Mouse (Mus musculus) small intestine, adult 2 months (tissue): ENCODE measurements around the gene Usp24. TPM values are rescaled to one million over a fixed set of nuclear protein-coding genes. Genes with fewer than 3 reads are reported as not detected.

Source experiments
- H3K27ac ChIP-seq: fragments of 200-500 bp; 2 replicates; pipeline ENCODE4 v1.5.1; 2012; ENCODE audit warnings: low read depth, low read length, control low read depth, inconsistent platforms; ENCODE audit not compliant: insufficient read depth
- H3K27me3 ChIP-seq: fragments of 200-500 bp; 2 replicates; pipeline ENCODE4 v1.6.1; 2012; ENCODE audit warnings: mild to moderate bottlenecking, moderate library complexity, low read length, inconsistent platforms; ENCODE audit not compliant: control insufficient read depth, insufficient read depth
- H3K36me3 ChIP-seq: fragments of 200-500 bp; 2 replicates; pipeline ENCODE4 v1.6.1; 2012; ENCODE audit warnings: mild to moderate bottlenecking, low read length, control low read depth, inconsistent platforms; ENCODE audit not compliant: control insufficient read depth, insufficient read depth
- H3K4me1 ChIP-seq: fragments of 200-500 bp; 2 replicates; pipeline ENCODE4 v1.6.1; 2012; ENCODE audit warnings: low read length, inconsistent platforms, mixed read lengths; ENCODE audit not compliant: control insufficient read depth, insufficient read depth, insufficient read length
- H3K4me3 ChIP-seq: fragments of 200-500 bp; 2 replicates; pipeline ENCODE4 v1.5.1; 2012; ENCODE audit warnings: low read depth, mild to moderate bottlenecking, control low read depth, inconsistent platforms, low read length, moderate library complexity
- CTCF ChIP-seq: fragments of 200-500 bp; IDR thresholded peaks from 2 replicates; pipeline ENCODE4 v1.5.1; 2012; ENCODE audit warnings: low read depth, mild to moderate bottlenecking, control low read depth, inconsistent platforms, low read length, moderate library complexity, mixed read lengths; ENCODE audit not compliant: insufficient replicate concordance, insufficient read length; ENCODE audit errors: extremely low read depth
- POLR2A ChIP-seq: fragments of 200-500 bp; IDR thresholded peaks from 2 replicates; pipeline ENCODE4 v1.6.1; 2012; ENCODE audit warnings: low read depth, mild to moderate bottlenecking, control low read depth, inconsistent platforms, low read length, moderate library complexity
- WGBS: fragments of 180-500 bp; shearing (Covaris S2); methylation state at CpG from one replicate; pipeline ENCODE4 v1.1.7; 2018; 5-methylcytosine and 5-hydroxymethylcytosine counted together
- polyA plus RNA-seq: library from polyadenylated mRNA; depleted of rRNA; stranded (reverse); fragments of >200 nt; gene quantifications from 2 replicates; pipeline ENCODE4 v1.2.3, GENCODE M21; 2012

Gene Usp24
- polyA plus RNA-seq, 1 experiment = 5.8 TPM

DNA sequence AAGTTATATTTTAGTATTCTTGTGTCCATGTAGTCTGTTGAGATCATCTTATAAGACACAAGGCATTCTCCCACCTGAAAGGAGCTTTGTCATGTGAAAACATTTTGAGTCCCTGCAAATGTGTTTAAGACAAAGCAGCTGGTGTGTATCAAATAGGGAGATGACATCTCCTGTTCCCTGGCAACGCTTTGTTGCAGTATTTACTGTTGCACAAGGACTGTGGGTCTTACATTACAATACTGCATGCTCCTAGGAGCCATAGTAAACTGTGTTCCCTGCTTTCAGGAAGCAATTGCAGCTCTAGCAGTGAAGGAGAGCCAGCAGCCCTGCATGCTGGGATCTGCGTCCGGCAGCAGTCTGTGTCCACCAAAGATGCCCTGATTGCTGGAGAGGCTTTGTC lies 73.9 kb downstream of the Usp24 start:
- Histone ChIP-seq H3K4me3 (no peak overlapping the region), H3K4me1 (no peaks in the 10 kb centered on the region), H3K27ac (no peak overlapping the region), H3K27me3 (no peaks in the 10 kb centered on the region), H3K36me3 (peaks cover 63% of the 10 kb centered on the region)
- TF ChIP-seq CTCF (no peak), POLR2A (no peak)
- 83% methylated on average over 3 of the region's 3 CpGs for WGBS

DNA sequence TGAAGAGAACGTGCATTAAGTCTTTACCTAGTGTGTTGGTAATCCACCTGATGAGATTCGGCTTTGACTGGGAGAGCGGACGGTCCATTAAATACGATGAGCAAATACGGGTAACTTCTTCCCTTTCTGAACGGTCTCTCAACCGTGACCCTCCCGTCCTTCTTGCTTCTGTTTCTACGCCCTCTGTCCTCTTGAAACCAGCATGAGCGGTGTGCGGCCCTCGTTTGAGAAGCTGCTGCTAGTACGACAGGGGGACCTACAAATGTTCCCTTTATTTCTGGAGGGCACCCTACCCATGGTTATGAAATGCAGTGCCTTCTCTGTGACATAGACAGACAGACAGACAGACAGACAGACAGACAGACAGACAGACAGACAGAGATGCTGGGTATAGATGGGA lies 93.6 kb downstream of the Usp24 start:
- Histone ChIP-seq H3K36me3 (peaks cover 64% of the 10 kb centered on the region), H3K4me3 (no peak overlapping the region), H3K27me3 (no peaks in the 10 kb centered on the region), H3K4me1 (no peaks in the 10 kb centered on the region), H3K27ac (no peak overlapping the region)
- WGBS = 95% methylated on average over 14 of the region's 14 CpGs
- TF ChIP-seq CTCF (no peak), POLR2A (no peak)

DNA sequence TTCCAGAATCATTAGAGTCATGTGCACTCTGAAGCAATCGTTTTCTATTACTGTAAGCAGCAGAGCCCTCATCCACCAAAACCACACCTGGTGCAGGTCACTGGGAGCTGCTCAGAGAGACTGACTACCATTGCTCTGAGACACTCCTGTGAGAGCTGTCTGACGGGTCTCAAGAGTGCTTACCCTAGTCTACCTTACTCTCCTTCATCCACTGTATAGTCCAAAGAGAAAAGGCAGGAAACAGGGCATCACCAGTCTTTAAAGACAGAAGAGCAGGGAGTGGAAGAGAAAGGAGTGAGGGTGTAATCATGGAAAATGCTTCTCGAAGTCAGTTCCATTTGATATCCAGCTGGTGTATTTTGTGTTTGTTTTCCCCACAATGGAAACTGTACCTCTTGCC lies 103.2 kb downstream of the Usp24 start:
- no peak overlapping the region for H3K27ac ChIP-seq
- no peak for TF ChIP-seq POLR2A
- TF ChIP-seq CTCF = no peak
- H3K36me3 ChIP-seq = peaks cover 41% of the 10 kb centered on the region
- WGBS = 80% methylated on average over 3 of the region's 3 CpGs
- no peak overlapping the region for H3K4me3 ChIP-seq
- H3K4me1 ChIP-seq = no peaks in the 10 kb centered on the region
- H3K27me3 ChIP-seq = no peaks in the 10 kb centered on the region

DNA sequence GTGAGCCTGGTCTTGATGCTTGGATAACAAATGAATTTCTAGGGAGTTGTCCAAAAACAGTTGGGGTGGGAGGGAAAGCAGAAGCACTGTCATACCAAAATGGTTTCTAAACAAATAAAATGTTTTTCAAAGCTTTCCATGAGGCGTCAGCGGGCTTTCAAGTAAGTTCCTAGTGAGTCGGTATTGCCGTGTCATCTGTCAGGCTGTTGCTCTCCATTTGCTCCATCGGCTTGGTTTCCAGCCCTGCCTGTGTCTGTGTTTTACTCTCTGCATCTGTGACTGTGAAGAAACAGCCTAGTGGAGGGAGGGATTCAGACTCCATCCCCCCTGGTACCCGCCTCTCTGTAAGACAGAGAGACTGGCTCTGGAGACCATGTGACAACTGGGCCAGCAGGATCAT lies 103.8 kb downstream of the Usp24 start:
- no peaks in the 10 kb centered on the region for H3K27me3 ChIP-seq
- H3K4me1 ChIP-seq = no peaks in the 10 kb centered on the region
- no peak overlapping the region for H3K4me3 ChIP-seq
- H3K36me3 ChIP-seq = peaks cover 44% of the 10 kb centered on the region
- no peak overlapping the region for H3K27ac ChIP-seq
- 90% methylated on average over 6 of the region's 6 CpGs for WGBS
- TF ChIP-seq CTCF (no peak), POLR2A (no peak)

GRCm38 (mm10) chr4:106422597-106422996 lies 106.6 kb downstream of the Usp24 start:
- Histone ChIP-seq H3K27ac (no peak overlapping the region), H3K27me3 (no peaks in the 10 kb centered on the region), H3K36me3 (peaks cover 45% of the 10 kb centered on the region), H3K4me1 (no peaks in the 10 kb centered on the region), H3K4me3 (no peak overlapping the region)
- 95% methylated on average over 3 of the region's 3 CpGs for WGBS
- TF ChIP-seq POLR2A (no peak), CTCF (no peak)

GRCm38 (mm10) chr4:106424560-106424959 lies 108.5 kb downstream of the Usp24 start:
- TF ChIP-seq POLR2A (no peak), CTCF (no peak)
- peaks cover 47% of the 10 kb centered on the region for H3K36me3 ChIP-seq
- 71% methylated on average over 1 of the region's 1 CpGs for WGBS

DNA sequence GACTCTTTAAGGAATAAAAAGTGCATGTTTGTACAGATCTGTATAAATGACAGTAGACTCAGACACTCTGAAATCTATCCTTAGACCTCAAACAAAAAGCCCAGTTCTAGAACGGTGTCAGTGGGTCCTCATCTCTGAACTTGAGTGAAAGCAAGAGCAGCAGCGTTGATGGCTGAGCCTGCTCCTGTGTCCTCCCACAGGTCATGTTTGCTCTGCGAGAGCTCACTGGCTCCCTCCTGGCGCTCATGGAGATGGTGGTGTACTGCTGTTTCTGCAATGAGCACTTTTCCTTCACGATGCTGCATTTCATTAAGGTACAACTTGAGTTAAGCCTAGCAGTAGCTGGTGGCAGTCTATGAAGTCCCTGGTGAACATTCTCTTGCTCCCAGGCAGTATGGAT lies 110.3 kb downstream of the Usp24 start:
- Histone ChIP-seq H3K27me3 (no peaks in the 10 kb centered on the region), H3K27ac (no peak overlapping the region), H3K4me1 (no peaks in the 10 kb centered on the region), H3K36me3 (peaks cover 46% of the 10 kb centered on the region), H3K4me3 (no peak overlapping the region)
- no peak for TF ChIP-seq POLR2A
- no peak for TF ChIP-seq CTCF
- WGBS = 78% methylated on average over 5 of the region's 5 CpGs

More at GRCm38 (mm10) chr4:106424560-106424959, 108.5 kb downstream of the Usp24 start:
- Histone ChIP-seq H3K4me1 (no peaks in the 10 kb centered on the region), H3K4me3 (no peak overlapping the region), H3K27ac (no peak overlapping the region), H3K27me3 (no peaks in the 10 kb centered on the region)

DNA sequence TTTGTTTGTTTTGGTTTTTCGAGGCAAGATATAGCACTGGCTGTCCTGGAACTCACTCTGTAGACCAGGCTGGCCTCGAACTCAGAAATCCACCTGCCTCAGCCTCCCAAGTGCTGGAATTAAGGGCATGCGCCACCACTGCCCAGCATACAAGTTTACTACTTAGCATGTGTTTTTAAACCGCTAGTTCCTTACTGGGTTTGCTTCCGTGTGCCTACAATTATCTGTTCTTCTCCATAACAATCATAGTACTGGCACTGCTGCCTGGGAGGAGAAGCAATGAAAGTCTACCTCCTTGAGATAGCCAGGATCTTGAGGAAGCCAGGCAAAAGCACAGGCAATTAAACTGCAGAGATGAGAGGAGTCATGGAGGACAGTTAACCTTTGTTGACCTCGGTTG lies 112.6 kb downstream of the Usp24 start:
- no peak overlapping the region for H3K4me3 ChIP-seq
- H3K27me3 ChIP-seq = no peaks in the 10 kb centered on the region
- H3K27ac ChIP-seq = no peak overlapping the region
- H3K4me1 ChIP-seq = no peaks in the 10 kb centered on the region
- TF ChIP-seq CTCF (no peak), POLR2A (no peak)
- WGBS = 93% methylated on average over 6 of the region's 6 CpGs
- peaks cover 57% of the 10 kb centered on the region for H3K36me3 ChIP-seq
